Mouse (Mus musculus) 416B (cell line): Measurements from ENCODE around the gene Myo16.

ENCODE experiments used
- DNase-seq: peaks from one replicate; pipeline ENCODE4 v3.0.0; 2011; ENCODE audit warnings: low read depth

Gene Myo16

DNA sequence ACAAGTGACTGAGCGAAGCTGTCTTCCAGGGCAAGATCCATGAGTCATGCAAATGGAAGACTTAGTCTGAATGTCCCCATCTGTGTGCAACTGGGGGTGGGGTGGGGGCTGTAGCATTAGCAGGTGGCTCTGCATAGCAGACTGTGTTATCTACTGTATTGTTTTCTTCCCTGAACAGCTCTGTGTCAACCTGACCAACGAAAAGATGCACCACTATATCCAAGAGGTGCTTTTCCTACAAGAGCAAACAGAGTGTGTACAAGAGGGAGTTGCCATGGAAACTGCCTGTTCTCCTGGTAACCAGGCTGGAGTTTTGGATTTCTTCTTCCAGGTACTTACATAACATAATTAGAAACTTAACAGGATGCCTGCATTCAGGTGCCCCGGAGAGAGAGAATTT, 320.7 kb downstream of the Myo16 start:
- DNase-seq: no peak

DNA sequence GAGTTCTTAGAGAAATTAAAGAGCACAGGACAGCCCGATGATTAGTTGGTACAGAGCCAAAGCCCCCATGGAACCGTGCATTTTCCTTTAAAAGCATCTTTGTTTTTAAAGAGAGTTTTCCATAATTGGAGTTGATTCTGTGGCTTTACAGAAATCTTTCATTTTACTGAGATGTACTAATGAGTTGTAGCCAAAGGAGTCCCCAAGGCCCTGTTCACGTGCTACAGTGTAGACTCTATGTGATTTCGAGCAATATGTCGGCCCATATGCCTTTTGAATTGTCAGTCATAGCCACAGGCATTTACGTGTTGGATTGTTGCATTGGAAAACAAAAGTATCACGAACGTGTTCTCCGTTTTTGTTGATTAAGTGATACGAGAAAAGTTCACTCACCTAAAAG, 325.3 kb downstream of the Myo16 start:
- DNase-seq: no peak

DNA sequence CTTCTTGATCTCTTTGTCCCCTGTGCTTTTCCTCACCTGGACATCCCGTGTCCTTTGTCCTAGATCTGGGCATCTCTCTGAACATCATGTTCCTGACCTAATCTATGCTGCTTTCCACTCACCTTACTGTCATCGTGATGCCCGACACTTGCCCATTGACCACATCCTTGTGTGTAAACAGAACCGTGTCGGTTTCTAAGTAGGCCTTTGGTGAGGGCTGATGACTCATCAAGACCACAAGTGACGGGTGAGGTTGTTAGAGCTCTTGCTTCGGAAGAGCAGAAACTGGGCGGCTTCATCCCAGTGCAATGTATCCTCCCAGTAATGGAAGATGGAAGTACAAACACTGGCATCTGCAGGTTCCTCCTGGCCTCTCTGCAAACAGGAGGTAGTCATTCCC, 327.1 kb downstream of the Myo16 start:
- DNase-seq: peak; percentile 92

DNA sequence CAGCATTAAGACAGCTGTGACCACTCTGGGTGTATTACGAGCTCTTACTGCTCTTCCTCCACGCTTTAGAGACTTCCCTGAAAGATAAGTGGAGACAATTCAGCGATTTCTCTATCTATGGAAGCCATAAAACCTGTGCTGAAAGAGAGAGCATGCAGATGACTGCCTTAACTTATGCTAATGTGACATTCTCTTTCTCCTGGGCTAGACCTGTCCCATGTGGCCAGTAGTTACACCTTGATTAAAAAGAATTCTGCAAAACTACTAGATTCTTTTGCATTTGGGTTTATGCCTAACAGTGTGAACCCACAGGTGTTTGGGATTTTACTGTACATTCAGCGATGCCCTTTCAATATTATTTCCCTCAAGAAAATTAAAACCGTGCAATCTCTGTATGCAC, 328.4 kb downstream of the Myo16 start:
- DNase-seq: no peak

DNA sequence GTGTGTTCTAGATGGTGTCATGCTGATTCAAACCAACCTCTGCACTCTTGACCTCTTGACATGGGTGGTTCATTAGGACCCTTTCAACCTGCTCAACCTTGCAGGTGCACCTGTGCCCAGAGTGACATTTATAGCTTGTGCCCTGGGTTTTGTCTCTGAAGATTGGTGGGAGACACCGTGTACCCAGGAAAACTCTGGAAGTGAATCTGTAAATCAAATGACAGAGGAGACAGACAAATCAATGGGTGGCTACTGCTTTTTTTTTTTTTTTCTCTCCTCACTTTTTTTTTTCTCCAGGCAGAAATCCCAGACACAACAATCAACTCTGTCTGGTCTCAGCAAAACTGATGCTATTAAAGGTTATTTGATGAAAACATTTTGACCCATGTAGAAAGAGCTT, 329.2 kb downstream of the Myo16 start:
- DNase-seq: no peak

DNA sequence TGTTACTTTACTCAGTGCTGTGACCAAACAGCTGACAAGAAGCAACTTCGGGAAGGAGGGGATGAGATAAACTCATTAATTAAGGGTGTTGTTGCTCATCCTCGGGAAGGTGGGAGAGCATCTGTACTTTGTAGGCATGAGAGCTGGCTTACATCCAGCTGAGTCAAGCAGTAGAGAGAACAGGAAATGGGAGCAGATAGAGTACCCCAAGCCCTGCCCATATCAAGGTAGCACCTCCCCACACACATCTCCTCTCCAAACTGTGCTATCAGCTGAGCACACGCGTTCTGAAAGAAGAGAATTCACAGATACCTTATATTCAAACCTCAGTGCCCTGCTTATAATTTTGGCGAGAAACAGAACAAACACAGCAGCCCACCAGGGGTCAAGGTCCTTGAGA, 330.1 kb downstream of the Myo16 start:
- no peak for DNase-seq

DNA sequence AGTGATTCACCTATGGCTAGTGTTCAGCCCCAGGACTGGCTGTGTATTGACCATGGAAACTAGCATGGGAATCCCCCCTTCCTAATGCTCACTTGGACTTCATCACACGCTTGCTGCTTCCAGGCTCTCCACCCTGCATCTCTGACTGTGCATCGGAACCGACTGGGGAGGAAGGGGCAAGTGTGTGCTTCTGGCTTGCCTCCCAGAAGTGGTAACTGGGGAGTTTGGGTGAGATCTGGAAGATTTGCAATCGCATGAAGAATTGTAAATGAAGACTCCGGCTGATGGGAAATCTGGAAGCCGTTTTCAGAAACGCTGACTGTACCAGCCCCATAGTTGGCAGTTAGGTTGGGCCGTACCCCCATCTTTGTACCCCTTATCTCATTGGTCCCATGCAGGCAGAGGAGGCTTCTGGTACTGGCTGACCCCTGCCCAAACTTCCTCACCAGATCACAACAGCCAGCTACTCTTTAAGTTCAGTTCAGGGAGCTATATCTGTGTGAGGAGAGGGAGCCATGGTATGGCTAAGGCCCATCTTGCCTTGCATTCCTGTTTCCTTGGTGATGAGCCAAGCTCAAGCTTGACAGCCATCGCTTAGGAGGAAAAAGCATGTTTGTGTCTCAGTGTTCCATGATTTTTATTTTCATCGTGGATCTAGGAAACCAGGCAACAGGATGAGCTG, 336.2 kb downstream of the Myo16 start:
- no peak for DNase-seq

DNA sequence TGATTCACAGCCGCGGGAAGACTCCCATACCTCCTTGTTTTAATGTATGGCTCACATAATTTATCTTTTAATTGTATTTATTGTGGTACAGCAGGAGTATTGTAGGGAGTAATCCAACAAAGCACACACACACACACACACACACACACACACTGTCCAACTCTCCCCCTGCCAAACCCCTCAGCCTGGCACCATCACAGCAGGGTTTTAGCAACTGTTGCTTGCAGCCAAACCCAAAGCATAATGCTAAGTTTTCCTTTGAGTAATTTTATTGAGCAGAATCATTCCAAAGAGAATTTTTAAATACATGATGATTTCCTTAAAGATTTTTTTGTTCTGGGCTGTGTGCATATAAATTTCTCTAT, 336.7 kb downstream of the Myo16 start:
- no peak for DNase-seq

DNA sequence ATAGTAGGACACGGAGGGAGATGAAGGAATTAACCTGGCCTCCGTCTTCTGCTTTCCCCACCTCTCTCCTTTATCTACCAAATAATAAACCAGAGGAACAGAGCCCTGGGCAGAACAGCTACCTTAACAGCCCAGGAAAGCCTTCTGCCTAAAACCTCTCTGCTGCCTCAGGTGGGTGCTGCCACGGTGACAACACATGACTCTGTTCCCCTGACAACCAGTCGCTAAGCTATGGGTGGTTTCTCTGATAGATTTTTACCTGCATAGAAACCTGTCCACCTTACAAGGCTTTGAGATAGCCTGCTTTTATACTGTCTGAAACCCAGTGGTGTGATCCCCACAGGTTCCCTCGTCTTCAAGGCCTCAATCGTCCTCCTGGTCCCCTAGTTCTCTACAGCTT, 337.2 kb downstream of the Myo16 start:
- no peak for DNase-seq

DNA sequence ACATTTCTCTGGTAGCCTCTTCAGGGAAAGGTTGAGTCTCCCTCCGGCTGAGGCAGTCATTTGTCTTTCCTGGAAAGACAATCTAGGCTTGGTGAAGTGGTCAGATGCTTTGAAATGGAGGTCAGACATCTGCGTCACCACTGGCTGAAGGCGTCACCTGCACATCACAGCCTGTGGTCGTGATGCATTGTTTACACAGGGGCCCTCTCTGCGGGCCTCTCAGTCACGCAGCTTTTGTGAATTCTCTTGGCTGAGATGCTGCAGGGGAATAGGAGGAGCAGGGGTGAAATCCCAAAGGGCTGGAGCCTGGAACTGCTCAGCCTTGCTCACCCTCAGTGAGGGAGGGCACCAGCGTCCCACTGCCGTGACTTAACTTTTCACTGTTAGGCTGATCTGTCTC, 346.1 kb downstream of the Myo16 start:
- no peak for DNase-seq

DNA sequence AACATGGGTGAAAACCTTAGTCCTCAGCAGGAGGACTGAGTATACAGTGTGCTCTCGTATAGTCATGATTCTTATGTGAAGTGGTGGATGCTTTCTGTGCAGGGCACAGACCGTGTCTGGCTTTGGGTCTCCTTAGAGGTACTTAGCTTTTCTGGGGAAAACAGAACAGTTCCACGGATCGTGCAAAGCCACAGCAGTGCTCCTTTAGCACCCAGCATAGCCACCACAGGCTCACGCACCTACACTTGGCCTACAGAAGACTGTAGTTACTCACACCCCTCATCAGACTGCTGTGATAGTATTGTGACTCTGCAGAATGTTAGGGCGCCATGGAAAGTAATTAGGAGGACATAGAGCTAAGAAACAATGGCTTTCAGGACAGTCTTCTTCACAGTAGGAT, 346.8 kb downstream of the Myo16 start:
- no peak for DNase-seq

DNA sequence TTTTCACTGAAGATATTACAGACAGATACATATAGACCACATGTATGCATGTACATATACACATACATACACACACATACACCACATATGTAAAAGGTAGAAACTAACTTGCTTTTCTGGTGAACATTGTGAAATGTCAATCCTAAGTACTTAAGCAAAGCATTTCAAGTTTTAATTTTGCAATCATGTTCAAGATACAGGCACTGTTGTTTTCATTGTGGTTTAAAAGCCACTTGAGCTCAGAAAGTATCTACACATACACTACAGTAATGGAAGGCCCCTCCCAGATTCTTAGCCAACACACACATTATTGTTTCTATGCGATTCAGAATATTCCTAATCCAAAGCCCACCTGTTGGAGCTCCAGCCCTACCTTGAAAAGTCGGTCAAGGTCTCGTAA, 348.0 kb downstream of the Myo16 start:
- DNase-seq: no peak

DNA sequence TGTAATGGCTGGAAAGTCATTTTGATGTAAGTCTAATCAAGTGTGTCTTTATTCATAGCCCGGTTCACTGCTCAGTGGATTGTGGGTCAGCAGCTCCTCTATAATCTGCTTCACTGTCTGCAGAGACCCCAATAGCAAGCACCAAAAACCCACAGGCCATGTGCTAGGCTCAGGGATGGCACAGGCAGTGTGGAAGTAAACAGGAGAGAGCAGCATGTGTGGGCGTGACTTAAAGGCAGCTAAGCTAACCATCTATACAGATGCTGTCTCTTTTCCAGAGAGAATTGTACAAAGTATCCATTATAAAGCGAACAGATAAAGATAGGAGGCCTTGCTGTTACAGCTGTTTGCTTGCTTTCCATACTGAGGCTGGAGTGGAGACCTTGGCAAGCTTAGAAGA, 358.4 kb downstream of the Myo16 start:
- DNase-seq: no peak

DNA sequence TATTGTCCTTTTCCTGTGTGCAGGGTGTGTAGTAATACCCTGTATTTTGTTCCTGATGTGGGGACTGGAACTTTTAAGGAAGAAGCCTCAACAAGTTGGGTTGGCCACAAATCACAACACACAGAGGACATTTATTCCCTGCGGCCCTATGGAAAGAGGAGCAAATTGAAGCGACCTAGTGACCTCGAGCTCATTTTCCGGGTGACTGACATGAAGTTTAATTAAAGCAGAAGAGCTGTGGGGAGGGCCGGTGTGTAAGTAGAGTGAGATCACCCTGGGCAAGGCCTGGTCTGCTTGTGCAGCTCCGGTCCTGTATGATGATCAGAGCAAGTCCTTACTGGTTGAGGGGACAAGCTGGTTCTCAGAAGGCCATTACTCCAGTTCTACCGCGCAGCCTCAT, 363.7 kb downstream of the Myo16 start:
- no peak for DNase-seq

DNA sequence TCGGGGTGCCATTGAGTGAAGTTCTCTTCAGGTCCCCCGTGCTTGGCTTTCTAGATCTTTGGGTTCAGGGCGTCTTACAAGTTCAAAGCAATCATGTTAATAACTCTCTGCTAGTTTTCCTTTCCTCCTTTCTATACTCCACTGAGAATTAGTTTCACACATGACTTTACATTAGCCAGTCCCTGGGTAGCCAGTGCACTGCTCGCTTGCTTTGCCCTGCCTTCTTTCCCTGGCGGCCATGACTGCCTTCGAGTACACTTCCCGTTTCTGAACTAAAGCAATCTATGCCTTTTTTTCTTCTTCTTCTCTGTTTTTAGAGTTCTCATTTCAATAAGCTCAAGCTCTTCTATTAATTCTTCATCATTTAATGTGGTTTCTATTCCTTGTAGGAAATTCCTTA, 365.6 kb downstream of the Myo16 start:
- DNase-seq: peak; percentile 1

DNA sequence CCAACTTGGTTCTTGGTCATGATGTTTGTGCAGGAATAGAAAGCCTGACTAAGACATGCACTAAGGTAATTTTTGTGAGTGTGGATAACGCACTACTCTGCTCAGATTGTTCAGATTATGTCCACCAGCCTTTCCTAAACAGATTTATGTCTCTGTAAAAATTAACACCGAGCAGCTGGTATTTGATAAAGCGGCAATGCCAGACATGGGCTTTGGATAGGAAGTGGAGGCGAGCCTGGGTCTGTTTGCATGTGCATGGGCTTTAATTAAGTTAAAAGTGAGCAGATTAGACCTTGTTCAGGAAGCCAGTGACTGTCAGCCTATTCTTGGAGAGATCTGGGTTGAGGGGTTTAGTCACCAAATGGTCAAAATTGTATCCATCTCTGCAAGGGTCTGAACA, 367.8 kb downstream of the Myo16 start:
- DNase-seq: no peak

DNA sequence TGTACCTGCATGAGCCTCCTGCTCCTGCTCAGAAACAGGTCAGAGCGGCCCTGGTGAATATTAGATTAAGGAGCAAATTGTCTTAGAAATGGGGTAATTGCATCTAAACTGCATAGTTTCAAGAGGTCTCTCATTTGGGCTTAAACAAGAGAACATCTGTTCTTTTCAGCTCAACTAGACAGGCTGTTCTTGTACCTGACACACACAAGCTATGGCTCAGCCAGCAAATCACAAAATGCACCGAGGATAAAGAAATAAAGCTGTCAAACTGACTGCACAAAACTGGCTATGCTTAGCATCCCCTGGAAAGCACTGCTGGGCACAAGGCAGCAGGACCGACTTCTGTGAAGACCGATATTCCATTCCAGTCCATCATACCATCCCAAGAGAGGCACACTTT, 372.0 kb downstream of the Myo16 start:
- DNase-seq: no peak

DNA sequence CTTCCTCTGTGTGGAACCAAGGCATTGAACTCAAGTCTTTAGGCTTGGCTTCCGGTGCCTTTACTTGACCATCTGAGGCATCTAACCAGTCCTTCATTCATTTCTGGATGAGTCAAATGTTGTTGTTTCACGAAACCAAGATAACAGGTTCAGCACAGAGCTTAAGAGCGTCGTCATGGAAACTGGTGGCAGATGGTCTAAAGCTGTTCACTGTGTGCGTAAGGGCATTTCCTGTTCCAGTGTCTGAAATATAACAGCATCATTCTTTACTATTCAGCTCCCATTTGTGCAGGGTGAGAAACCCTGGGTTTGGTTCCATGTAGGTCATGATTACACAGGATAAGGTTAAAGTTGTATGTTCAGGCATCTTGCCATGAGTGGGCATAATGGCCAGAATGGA, 372.9 kb downstream of the Myo16 start:
- no peak for DNase-seq

DNA sequence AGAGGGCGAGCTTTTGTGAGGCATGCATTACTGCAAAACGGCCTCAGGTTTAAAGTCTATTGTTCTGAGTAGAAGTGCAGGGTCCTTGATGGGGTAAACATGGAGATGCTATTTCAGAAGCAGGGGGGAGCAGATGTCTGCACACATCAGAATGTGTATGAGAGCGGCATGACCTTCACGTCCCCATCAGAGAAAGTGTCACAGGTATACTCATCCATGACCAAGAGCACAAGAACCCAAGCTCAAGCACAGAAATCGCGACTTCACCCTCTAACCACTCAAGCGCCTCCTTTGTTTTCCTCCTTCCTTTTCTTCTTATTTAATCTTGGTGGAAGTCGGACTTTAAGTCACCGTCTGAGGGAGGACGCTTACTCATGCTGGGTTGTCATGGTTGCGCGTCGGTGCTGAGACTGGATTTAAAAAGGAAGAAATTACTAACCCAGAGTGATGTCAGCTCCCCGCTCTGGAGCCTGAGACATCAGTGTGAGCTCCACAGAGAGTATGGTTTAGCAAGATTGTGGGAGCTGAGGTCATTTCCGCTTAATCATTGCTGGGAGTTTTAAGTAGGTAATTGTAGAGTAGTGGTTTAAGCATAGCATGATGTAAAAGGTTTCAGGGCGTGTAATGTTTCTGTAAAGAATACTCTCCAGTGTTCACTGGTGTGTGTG, 381.0 kb downstream of the Myo16 start:
- DNase-seq: peak; percentile 78

DNA sequence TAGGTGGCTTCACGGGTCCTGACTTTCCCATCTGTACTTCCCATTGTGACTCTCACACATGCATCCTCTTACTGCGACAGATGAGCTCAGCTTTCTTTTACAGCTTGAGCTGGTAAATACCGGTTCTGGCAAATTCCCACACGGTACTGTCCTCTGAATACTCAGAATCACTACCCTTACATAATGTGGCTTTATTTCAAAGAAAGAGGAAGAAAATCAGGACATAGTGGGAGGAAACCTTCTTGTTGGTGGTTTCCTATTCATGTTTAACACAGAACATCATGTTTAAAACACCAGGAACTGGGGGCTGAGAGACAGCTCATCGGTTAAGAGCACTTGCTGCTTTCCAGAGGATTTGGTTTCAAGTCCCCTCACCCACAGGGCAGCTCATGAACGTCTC, 384.6 kb downstream of the Myo16 start:
- DNase-seq: peak; percentile 26

DNA sequence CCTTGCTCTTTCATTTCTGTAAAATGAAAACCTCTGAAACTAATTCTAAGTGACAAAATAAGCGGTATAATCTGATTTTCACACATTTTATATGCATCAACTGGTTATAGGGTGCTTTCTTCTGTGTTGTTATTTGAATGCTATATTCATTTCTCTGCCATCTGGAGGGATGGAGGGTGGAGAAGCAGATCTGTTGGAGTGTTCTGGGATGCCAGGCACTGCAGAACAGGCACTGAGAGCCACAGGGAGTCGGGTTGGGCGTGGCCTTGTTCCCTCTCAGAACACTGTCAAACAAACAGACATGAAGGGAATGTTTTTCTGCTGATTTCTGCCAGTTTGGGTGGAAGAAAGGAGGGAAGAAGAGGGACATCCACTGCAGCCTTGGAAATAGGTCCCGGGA, 386.0 kb downstream of the Myo16 start:
- no peak for DNase-seq

DNA sequence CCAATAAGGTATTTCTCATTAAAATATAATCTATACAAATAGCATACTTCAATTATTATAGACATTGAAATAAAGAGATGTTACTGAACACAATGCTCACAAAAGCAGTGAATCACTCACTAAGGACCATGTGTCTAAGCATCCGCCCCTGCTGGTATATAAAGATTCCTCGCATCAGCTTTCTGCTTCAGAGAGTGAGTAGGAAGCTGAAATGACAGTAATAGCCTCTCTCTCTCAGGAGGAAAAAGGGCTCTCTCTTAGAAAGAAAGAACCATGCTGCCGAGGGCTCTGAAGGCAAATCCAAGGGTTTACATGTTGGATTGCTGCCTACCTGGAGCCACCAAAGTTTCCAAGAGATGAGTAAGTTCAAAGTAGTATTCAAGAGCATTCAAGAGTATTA, 392.2 kb downstream of the Myo16 start:
- DNase-seq: no peak

DNA sequence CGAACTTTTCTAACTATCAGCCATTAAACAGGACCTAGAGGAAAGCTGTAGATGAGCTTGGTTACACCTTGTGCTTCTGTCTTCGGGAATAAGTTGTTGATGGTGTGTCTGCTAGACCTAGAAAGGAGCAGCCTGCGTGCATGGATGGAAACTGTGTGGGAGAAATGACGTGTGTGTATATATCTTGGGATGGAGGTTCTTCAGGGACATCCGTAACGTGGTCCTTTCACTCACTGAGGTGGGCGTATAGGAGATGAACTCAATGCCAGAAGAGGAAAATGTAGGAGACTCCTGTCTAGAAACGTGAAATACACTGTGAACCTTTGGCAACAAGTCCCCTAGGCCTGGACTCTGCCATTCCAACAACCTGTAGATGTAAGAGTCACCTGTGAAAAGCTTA, 392.8 kb downstream of the Myo16 start:
- no peak for DNase-seq

DNA sequence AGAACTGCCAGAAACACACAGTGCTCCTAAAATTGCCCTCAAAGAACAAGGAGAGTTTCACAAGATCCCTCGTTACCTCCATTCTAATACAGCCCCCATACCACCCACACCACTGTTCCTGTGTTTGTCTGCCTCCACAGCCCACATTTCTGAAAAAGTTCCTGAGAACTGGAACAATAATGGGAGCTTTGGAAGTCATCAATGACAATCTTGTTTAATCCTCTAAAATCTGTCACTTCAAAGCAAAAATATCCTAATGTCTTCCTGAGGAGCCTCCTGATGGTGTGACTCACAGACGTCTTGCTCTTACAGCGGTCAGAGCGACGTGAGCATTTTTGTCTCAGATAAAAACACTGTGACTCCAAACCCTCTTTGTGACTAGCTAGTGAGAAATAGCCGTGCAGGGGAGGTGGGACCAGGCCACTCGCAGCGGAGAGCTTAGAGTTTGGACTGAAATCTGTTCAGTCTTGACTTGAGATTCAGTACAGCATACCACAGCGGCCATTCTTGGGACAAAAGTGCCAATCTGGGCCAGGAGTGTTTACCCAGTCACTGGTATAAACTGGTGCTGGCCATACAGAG, 394.4 kb downstream of the Myo16 start:
- DNase-seq: no peak
